Mouse (Mus musculus) stomach, embryonic 16.5 days (tissue): ENCODE data around the gene Pde11a. TPM values are rescaled to one million over a fixed set of nuclear protein-coding genes. Genes with fewer than 3 reads are reported as not detected.

Experiments used
- ATAC-seq: fragments of 200-750 bp; cut with Nextera tagmentation; 2 replicates; pipeline ENCODE4 v1.8.0; 2017; ENCODE audit warnings: moderate number of reproducible peaks, moderate TSS enrichment; ENCODE audit not compliant: insufficient read depth, low FRiP score
- H3K27ac ChIP-seq: fragments of 300-500 bp; sonication (generic); 2 replicates; pipeline ENCODE4 v1.5.1; 2014; ENCODE audit warnings: low read length
- H3K27me3 ChIP-seq: fragments of 300-500 bp; sonication (generic); 2 replicates; pipeline ENCODE4 v1.6.1; 2014; ENCODE audit warnings: low read length, control low read depth, mixed read lengths; ENCODE audit not compliant: control insufficient read depth, insufficient read depth
- H3K36me3 ChIP-seq: fragments of 300-500 bp; sonication (generic); 2 replicates; pipeline ENCODE4 v1.6.1; 2014; ENCODE audit warnings: low read length; ENCODE audit not compliant: control insufficient read depth, insufficient read depth
- H3K4me1 ChIP-seq: fragments of 300-500 bp; sonication (generic); 2 replicates; pipeline ENCODE4 v1.6.1; 2014; ENCODE audit warnings: low read length, control low read depth, mixed read lengths; ENCODE audit not compliant: control insufficient read depth, insufficient read depth
- H3K4me2 ChIP-seq: fragments of 300-500 bp; sonication (generic); 2 replicates; pipeline ENCODE4 v1.6.1; 2014; ENCODE audit warnings: low read depth, low read length, mixed read lengths
- H3K4me3 ChIP-seq: fragments of 300-500 bp; sonication (generic); replicated peaks from 2 replicates; pipeline ENCODE4 v1.5.1; 2014; ENCODE audit warnings: mild to moderate bottlenecking, low read length
- H3K9ac ChIP-seq: fragments of 300-500 bp; sonication (generic); 2 replicates; pipeline ENCODE4 v1.6.1; 2014; ENCODE audit warnings: low read length
- H3K9me3 ChIP-seq: fragments of 300-500 bp; sonication (generic); replicated peaks from 2 replicates; pipeline ENCODE4 v1.6.1; 2016; ENCODE audit warnings: low read length, control low read depth; ENCODE audit not compliant: control insufficient read depth
- WGBS: fragments of 180-500 bp; shearing (Covaris S2); extraction: QIAGEN DNeasy Blood & Tissue Kit; methylation state at CpG from one replicate; pipeline ENCODE4 v1.1.7; 2014; 5-methylcytosine and 5-hydroxymethylcytosine counted together
- polyA plus RNA-seq: library from polyadenylated mRNA; unstranded; fragments of >200 nt; fragmentation: Nextera tagmentation; extraction: Ambion mirVana; gene quantifications from 2 replicates; pipeline ENCODE4 v1.2.1, GENCODE M21; 2015

Pde11a gene
- polyA plus RNA-seq, 1 experiment from 2014 or later: 0.08 TPM

- 13% methylated on average over 9 of the region's 9 CpGs for WGBS
- no peaks in the 10 kb centered on the region for H3K27me3 ChIP-seq
- H3K4me2 ChIP-seq: no peak overlapping the region
- peaks cover 5% of the 10 kb centered on the region; the same call in 1 of the 2 replicates for H3K4me1 ChIP-seq
- no peak overlapping the region for H3K9ac ChIP-seq
- no peak overlapping the region for H3K4me3 ChIP-seq
- no peak overlapping the region for H3K27ac ChIP-seq
- no peak for ATAC-seq
- H3K36me3 ChIP-seq: no peaks in the 10 kb centered on the region
- no peaks in the 10 kb centered on the region for H3K9me3 ChIP-seq
Observed at GRCm38 (mm10) chr2:76367188-76367922, 28.8 kb upstream of the Pde11a start.

- Histone ChIP-seq H3K4me2 (no peak overlapping the region), H3K36me3 (no peaks in the 10 kb centered on the region), H3K4me3 (no peak overlapping the region), H3K27ac (no peak overlapping the region), H3K4me1 (peaks cover under 1% of the 10 kb centered on the region; the same call in 1 of the 2 replicates), H3K9ac (no peak overlapping the region), H3K9me3 (no peaks in the 10 kb centered on the region), H3K27me3 (no peaks in the 10 kb centered on the region)
- WGBS: 76% methylated on average over 4 of the region's 4 CpGs
- no peak for ATAC-seq
Observed at GRCm38 (mm10) chr2:76365811-76366210, 27.2 kb upstream of the Pde11a start.

- Histone ChIP-seq H3K27ac (no peak overlapping the region), H3K9ac (no peak overlapping the region), H3K27me3 (no peaks in the 10 kb centered on the region), H3K4me2 (no peak overlapping the region), H3K4me3 (no peak overlapping the region), H3K4me1 (no peaks in the 10 kb centered on the region), H3K9me3 (no peaks in the 10 kb centered on the region), H3K36me3 (no peaks in the 10 kb centered on the region)
- no peak for ATAC-seq
- WGBS: 50% methylated on average over 2 of the region's 2 CpGs
Observed at GRCm38 (mm10) chr2:76362111-76362510, 23.5 kb upstream of the Pde11a start.

- Histone ChIP-seq H3K9ac (no peak within 1 kb of the TSS), H3K36me3 (no peaks in the 10 kb centered on the region), H3K27me3 (no peaks in the 10 kb centered on the region), H3K27ac (no peak within 1 kb of the TSS), H3K4me3 (no peak within 1 kb of the TSS), H3K4me1 (no peaks in the 10 kb centered on the region), H3K9me3 (no peaks in the 10 kb centered on the region), H3K4me2 (no peak within 1 kb of the TSS)
- 83% methylated on average over 11 of the region's 11 CpGs for WGBS
- no peak for ATAC-seq
Observed at GRCm38 (mm10) chr2:76360226-76360625, 21.7 kb upstream of the Pde11a start, which contains the start of gene Cyct. Gene Cyct, minus strand, starts transcription at chr2:76360450.

- 77% methylated on average over 6 of the region's 6 CpGs for WGBS
Observed at GRCm38 (mm10) chr2:76347839-76348238, 9.3 kb upstream of the Pde11a start.

GRCm38 (mm10) chr2:76342146-76342545 is 3.6 kb upstream of the Pde11a start:
- peaks cover 6% of the 10 kb centered on the region; the same call in 1 of the 2 replicates for H3K27me3 ChIP-seq
- no peak overlapping the region for H3K27ac ChIP-seq
- no peak overlapping the region for H3K4me2 ChIP-seq
- no peaks in the 10 kb centered on the region for H3K9me3 ChIP-seq
- ATAC-seq: no peak
- WGBS: 88% methylated on average over 9 of the region's 9 CpGs
- H3K4me3 ChIP-seq: no peak overlapping the region
- H3K4me1 ChIP-seq: peaks cover 8% of the 10 kb centered on the region; the same call in 1 of the 2 replicates
- H3K36me3 ChIP-seq: no peaks in the 10 kb centered on the region
- no peak overlapping the region for H3K9ac ChIP-seq

More at GRCm38 (mm10) chr2:76347839-76348238, 9.3 kb upstream of the Pde11a start:
- Histone ChIP-seq H3K27ac (no peak overlapping the region), H3K9ac (no peak overlapping the region), H3K9me3 (no peaks in the 10 kb centered on the region), H3K4me1 (no peaks in the 10 kb centered on the region), H3K4me3 (no peak overlapping the region), H3K4me2 (no peak overlapping the region), H3K27me3 (no peaks in the 10 kb centered on the region), H3K36me3 (no peaks in the 10 kb centered on the region)
- no peak for ATAC-seq

- Histone ChIP-seq H3K9me3 (no peaks in the 10 kb centered on the region), H3K27ac (no peak overlapping the region), H3K36me3 (no peaks in the 10 kb centered on the region), H3K4me3 (no peak overlapping the region), H3K4me2 (no peak overlapping the region), H3K4me1 (peaks cover 8% of the 10 kb centered on the region; the same call in 1 of the 2 replicates), H3K9ac (no peak overlapping the region), H3K27me3 (peaks cover 6% of the 10 kb centered on the region; the same call in 1 of the 2 replicates)
- no peak for ATAC-seq
- 80% methylated on average over 5 of the region's 5 CpGs for WGBS
Observed at GRCm38 (mm10) chr2:76334596-76334995, 4.0 kb downstream of the Pde11a start.

GRCm38 (mm10) chr2:76332161-76332805 is 6.3 kb downstream of the Pde11a start:
- 62% methylated on average over 11 of the region's 11 CpGs for whole genome bisulfite sequencing
- H3K36me3 ChIP-seq: no peaks in the 10 kb centered on the region
- no peak overlapping the region for H3K9ac ChIP-seq
- ATAC-seq: no peak
- H3K9me3 ChIP-seq: no peaks in the 10 kb centered on the region
- H3K4me1 ChIP-seq: no peaks in the 10 kb centered on the region
- H3K4me2 ChIP-seq: no peak overlapping the region
- no peak overlapping the region for H3K27ac ChIP-seq
- H3K27me3 ChIP-seq: no peaks in the 10 kb centered on the region
- no peak overlapping the region for H3K4me3 ChIP-seq

- WGBS: 91% methylated on average over 5 of the region's 5 CpGs
- H3K4me1 ChIP-seq: no peaks in the 10 kb centered on the region
- no peak overlapping the region for H3K4me3 ChIP-seq
- no peaks in the 10 kb centered on the region for H3K27me3 ChIP-seq
- no peak overlapping the region for H3K4me2 ChIP-seq
- no peak for ATAC-seq
- no peaks in the 10 kb centered on the region for H3K9me3 ChIP-seq
- no peak overlapping the region for H3K9ac ChIP-seq
- no peaks in the 10 kb centered on the region for H3K36me3 ChIP-seq
- no peak overlapping the region for H3K27ac ChIP-seq
Observed at GRCm38 (mm10) chr2:76330081-76330480, 8.5 kb downstream of the Pde11a start.
